Mouse (Mus musculus) cerebellum, adult 2 months (tissue): ENCODE results near the gene Parvb. TPM values are rescaled to one million over a fixed set of nuclear protein-coding genes. Genes with fewer than 3 reads are reported as not detected.

Experiments used
- DNase-seq, 2 experiments: peaks; one replicate each; pipeline ENCODE4 v3.0.0; 2021
- H3K27ac ChIP-seq: fragments of 200-500 bp; 2 replicates; pipeline ENCODE4 v1.5.1; 2012; ENCODE audit warnings: low read length, control low read depth, inconsistent platforms; ENCODE audit not compliant: insufficient read depth
- H3K27me3 ChIP-seq: fragments of 200-500 bp; 2 replicates; pipeline ENCODE4 v1.6.1; 2012; ENCODE audit warnings: inconsistent platforms, mild to moderate bottlenecking, low read length, moderate library complexity; ENCODE audit not compliant: control insufficient read depth, insufficient read depth
- H3K4me1 ChIP-seq: fragments of 200-500 bp; 2 replicates; pipeline ENCODE4 v1.6.1; 2011; ENCODE audit warnings: low read length; ENCODE audit not compliant: control insufficient read depth, insufficient read depth
- H3K4me3 ChIP-seq: fragments of 200-500 bp; replicated peaks from 2 replicates; pipeline ENCODE3; 2011; ENCODE audit warnings: mild to moderate bottlenecking, low read depth, low read length, control low read depth; ENCODE audit not compliant: insufficient read depth
- CTCF ChIP-seq: fragments of 200-500 bp; IDR thresholded peaks from 2 replicates; pipeline ENCODE4 v1.5.1; 2011; ENCODE audit warnings: low read depth, mild to moderate bottlenecking, control low read depth, low read length, moderate library complexity, borderline replicate concordance; ENCODE audit not compliant: insufficient read depth
- POLR2A ChIP-seq: fragments of 200-500 bp; IDR thresholded peaks from 2 replicates; pipeline ENCODE4 v1.6.1; 2011; ENCODE audit warnings: low read length, control low read depth, borderline replicate concordance; ENCODE audit not compliant: insufficient read depth
- WGBS: fragments of 180-500 bp; shearing (Covaris S2); methylation state at CpG from one replicate; pipeline ENCODE4 v1.1.7; 2018; 5-methylcytosine and 5-hydroxymethylcytosine counted together
- polyA plus RNA-seq: library from polyadenylated mRNA; depleted of rRNA; stranded (reverse); fragments of >200 nt; gene quantifications from 2 replicates; pipeline ENCODE4 v1.2.3, GENCODE M21; 2012

Gene Parvb
- polyA plus RNA-seq, 1 experiment: 16.4 TPM

DNA sequence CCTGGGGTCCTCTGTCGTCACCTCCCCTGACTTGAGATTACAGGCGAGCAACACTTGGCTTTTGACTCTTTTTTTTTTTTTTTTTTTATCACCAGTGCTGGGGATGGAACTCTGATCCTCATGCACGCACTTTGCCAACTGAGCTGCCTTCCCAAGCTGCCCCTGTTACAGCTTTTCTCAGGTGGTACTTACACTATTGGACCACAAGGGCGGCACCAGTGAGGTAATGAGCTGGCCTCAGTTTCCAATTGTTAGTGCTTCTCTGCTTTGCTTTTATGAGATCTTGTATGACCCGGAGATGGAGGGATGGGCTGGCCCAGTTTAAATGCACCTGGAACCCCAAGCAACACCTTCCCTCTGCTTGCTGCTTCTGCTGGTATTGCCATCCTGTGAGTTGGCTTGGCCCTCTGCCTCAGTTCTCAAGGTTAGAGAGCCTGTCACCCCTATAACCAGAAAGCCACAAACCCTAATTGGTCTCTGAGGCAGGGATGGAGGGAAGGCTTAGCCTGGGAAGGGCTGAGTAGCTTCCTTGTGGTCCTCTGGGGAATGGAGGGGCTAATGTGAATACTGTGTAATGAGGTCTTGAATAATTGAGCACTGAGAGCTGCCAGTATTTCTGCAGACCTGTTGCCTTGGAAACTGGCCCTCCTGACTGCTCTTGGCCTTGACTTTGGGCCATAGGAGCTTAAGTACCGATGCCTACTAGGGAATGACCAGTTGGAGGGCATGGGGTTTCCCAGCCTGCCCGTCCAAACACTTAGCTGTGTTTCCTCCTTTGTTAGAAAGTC, 3.1 kb downstream of the Parvb start:
- DNase-seq: no peak
- WGBS: 78% methylated on average over 7 of the region's 7 CpGs
- peaks cover 4% of the 10 kb centered on the region; the same call in 1 of the 2 replicates for H3K4me1 ChIP-seq

DNA sequence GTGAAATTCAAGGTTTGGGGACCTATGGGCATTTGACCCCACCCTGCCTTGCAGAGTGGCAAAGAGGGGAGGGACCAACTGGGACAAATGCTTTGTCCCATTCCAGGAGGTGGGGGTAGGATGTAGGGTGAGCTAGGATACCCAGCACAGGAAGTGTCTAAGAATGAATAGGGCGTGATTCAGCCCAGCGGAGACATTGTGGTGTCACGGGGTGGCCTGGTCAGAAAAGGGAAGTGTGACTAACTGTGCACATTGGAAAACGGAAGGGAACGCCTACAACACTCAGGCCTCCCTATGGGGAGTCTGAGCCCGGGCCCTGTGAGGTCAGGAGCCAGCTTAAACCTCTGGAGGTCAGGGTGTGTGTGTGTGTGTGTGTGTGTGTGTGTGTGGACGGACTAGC, 3.8 kb downstream of the Parvb start:
- WGBS: 70% methylated on average over 7 of the region's 7 CpGs
- no peak for DNase-seq
- Histone ChIP-seq H3K4me1 (peaks cover 3% of the 10 kb centered on the region; the same call in 1 of the 2 replicates), H3K27ac (no peak overlapping the region), H3K4me3 (no peak overlapping the region), H3K27me3 (no peaks in the 10 kb centered on the region)
- TF ChIP-seq CTCF (no peak), POLR2A (no peak)

More for the DNA sequence above, 3.1 kb downstream of the Parvb start:
- Histone ChIP-seq H3K27ac (no peak overlapping the region), H3K27me3 (no peaks in the 10 kb centered on the region), H3K4me3 (no peak overlapping the region)
- TF ChIP-seq POLR2A (no peak), CTCF (no peak)

GRCm38 (mm10) chr15:84238552-84238951, 6.7 kb downstream of the Parvb start:
- WGBS: 62% methylated on average over 15 of the region's 15 CpGs
- H3K27ac ChIP-seq: no peak overlapping the region
- DNase-seq: no peak
- H3K27me3 ChIP-seq: no peaks in the 10 kb centered on the region
- no peak overlapping the region for H3K4me3 ChIP-seq
- no peak for TF ChIP-seq POLR2A
- no peak for TF ChIP-seq CTCF
- H3K4me1 ChIP-seq: no peaks in the 10 kb centered on the region

DNA sequence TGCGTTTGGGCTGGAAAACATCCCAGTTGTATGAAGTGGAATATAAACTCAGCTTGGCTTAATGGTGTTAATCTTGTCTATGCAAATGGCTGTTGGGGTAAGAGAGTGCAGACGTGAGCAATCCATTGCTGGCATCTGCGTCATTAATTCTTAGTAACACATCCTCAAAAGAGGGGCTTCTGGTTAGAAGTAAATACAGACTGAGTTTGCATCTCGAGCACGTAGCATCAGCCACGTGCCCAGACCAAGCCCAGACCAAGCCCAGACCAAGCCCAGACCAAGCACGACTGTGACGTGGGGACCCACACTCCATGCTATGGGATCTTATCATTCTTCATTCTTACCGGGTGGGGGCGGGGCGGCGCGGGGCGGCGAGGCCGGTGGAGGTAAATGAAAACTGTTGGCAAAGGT, 7.2 kb downstream of the Parvb start:
- TF ChIP-seq CTCF (no peak), POLR2A (no peak)
- 26% methylated on average over 16 of the region's 16 CpGs for WGBS
- H3K4me1 ChIP-seq: no peaks in the 10 kb centered on the region
- DNase-seq: no peak
- no peaks in the 10 kb centered on the region for H3K27me3 ChIP-seq
- H3K4me3 ChIP-seq: no peak overlapping the region
- H3K27ac ChIP-seq: no peak overlapping the region

DNA sequence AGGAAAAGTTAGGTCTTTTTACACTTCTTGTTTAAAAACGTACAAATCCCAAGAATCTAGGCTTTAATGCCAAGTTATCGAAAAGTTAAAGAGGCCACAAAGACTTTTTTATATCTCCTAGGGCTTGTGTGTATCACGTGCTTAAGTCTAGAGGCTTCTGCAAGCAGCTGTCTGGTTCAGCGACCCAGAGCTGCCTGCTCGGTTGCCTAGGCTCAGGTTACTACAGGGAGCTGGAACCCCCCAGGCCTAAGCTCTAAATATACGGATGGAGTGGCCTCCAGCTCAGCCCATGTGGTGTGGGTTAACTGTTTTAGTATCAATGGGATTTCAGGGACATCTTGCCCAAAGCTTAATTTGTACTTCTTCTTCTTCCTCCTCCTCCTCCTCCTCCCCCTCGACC, 9.7 kb downstream of the Parvb start:
- no peak for DNase-seq
- TF ChIP-seq POLR2A (no peak), CTCF (no peak)
- Histone ChIP-seq H3K4me3 (no peak overlapping the region), H3K27ac (no peak overlapping the region), H3K27me3 (no peaks in the 10 kb centered on the region), H3K4me1 (no peaks in the 10 kb centered on the region)
- 64% methylated on average over 7 of the region's 7 CpGs for WGBS

DNA sequence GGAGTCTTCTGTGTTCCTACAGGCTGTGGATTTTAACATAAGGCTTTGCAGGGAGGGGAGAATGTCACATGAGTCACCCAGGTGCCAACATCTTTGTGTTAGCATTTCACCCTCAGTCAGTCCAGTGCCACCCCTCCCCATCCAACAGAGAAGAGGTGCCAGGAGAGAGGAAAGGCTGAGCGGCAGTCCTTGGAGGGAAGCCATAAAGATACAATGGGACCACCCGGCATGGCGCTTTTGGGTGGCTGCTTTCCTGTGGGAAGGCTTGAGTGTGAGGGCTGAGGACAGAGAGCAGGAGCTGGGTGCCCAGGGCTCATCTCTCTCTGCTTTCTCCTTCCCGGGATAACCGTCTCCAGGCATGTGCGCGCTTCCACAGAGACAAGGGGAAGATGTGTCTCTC, 13.3 kb downstream of the Parvb start:
- TF ChIP-seq CTCF (no peak), POLR2A (no peak)
- WGBS: 47% methylated on average over 7 of the region's 7 CpGs
- Histone ChIP-seq H3K27me3 (no peaks in the 10 kb centered on the region), H3K27ac (no peak overlapping the region), H3K4me3 (no peak overlapping the region), H3K4me1 (no peaks in the 10 kb centered on the region)
- no peak for DNase-seq

DNA sequence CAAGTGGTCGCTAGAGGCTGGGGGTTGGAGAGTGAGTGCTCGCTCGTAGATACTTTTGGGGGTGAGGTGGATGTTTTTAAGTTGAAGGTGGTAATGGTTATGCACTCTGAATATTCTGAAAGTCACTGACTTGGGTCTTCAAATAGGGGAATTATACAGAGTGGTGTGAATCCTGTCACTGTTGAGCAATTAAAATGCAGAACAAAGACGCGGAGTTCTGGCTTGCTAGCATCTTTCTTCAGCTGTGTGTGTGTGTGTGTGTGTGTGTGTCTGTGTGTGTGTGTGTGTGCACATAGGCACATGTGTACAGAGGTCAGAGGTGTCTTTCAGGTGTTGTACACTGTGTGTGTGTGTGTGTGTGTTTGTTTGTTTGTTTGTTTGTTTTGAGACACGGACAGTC, 14.4 kb downstream of the Parvb start:
- TF ChIP-seq POLR2A (no peak), CTCF (no peak)
- Histone ChIP-seq H3K27me3 (no peaks in the 10 kb centered on the region), H3K27ac (no peak overlapping the region), H3K4me3 (no peak overlapping the region), H3K4me1 (peaks cover 4% of the 10 kb centered on the region; the same call in 1 of the 2 replicates)
- WGBS: 94% methylated on average over 6 of the region's 6 CpGs
- DNase-seq: no peak

GRCm38 (mm10) chr15:84247309-84247708, 15.5 kb downstream of the Parvb start:
- WGBS: 97% methylated on average over 3 of the region's 3 CpGs
- no peak overlapping the region for H3K4me3 ChIP-seq

More at GRCm38 (mm10) chr15:84247309-84247708, 15.5 kb downstream of the Parvb start:
- Histone ChIP-seq H3K27ac (no peak overlapping the region), H3K27me3 (no peaks in the 10 kb centered on the region), H3K4me1 (peaks cover 9% of the 10 kb centered on the region)
- TF ChIP-seq POLR2A (no peak), CTCF (no peak; the same call in 1 of the 2 replicates)
- no peak for DNase-seq
